Mouse (Mus musculus): ENCODE data around the gene Tent5d. TPM values are rescaled to one million over a fixed set of nuclear protein-coding genes. Genes with fewer than 3 reads are reported as not detected.

The Tent5d gene
- polyA plus RNA-seq (2014; fragmentation: Nextera tagmentation; extraction: Ambion mirVana): 0.09 and 0.20 TPM in 2 replicates

- Histone ChIP-seq H3K4me3 (ENCODE audit: low read length) (no peak within 1 kb of the TSS), H3K9ac (ENCODE audit: low read depth, low read length) (no peak within 1 kb of the TSS), H3K27me3 (ENCODE audit: control insufficient read depth, insufficient read depth, low read length) (no peaks in the 10 kb centered on the region)
Measured at GRCm38 (mm10) chrX:107792290-107792689, at the start of gene Tent5d. Gene Tent5d, plus strand, starts transcription at chrX:107792590.

GRCm38 (mm10) chrX:107767896-107768295 lies 24.5 kb upstream of the Tent5d start:
- H3K4me3 ChIP-seq (ENCODE audit: low read length): no peak overlapping the region
- WGBS: 24% methylated on average over 3 of the region's 3 CpGs
- no peak overlapping the region for H3K9ac ChIP-seq (ENCODE audit: low read depth, low read length)
- no peaks in the 10 kb centered on the region for H3K36me3 ChIP-seq (ENCODE audit: control insufficient read depth, insufficient read depth, low read length)
- H3K4me1 ChIP-seq (ENCODE audit: control insufficient read depth, insufficient read depth, low read length): no peaks in the 10 kb centered on the region
- H3K27me3 ChIP-seq (ENCODE audit: control insufficient read depth, insufficient read depth, low read length): no peaks in the 10 kb centered on the region
- H3K9me3 ChIP-seq (ENCODE audit: control insufficient read depth, low read length): no peaks in the 10 kb centered on the region
- no peak overlapping the region for H3K27ac ChIP-seq (ENCODE audit: low read depth, low read length)
- ATAC-seq (ENCODE audit: low FRiP score, low TSS enrichment): no peak
- H3K4me2 ChIP-seq (replicated peaks; ENCODE audit: low read depth, low read length): no peak overlapping the region

More at GRCm38 (mm10) chrX:107792290-107792689, at the start of gene Tent5d:
- Histone ChIP-seq H3K4me1 (ENCODE audit: control insufficient read depth, insufficient read depth, low read length) (no peaks in the 10 kb centered on the region), H3K36me3 (ENCODE audit: control insufficient read depth, insufficient read depth, low read length) (no peaks in the 10 kb centered on the region), H3K27ac (ENCODE audit: low read depth, low read length) (no peak within 1 kb of the TSS), H3K9me3 (ENCODE audit: control insufficient read depth, low read length) (no peaks in the 10 kb centered on the region), H3K4me2 (replicated peaks; ENCODE audit: low read depth, low read length) (no peak within 1 kb of the TSS)
- WGBS: 83% methylated on average over 1 of the region's 1 CpGs
- ATAC-seq (ENCODE audit: low FRiP score, low TSS enrichment): no peak

GRCm38 (mm10) chrX:107790136-107790535 lies 2.3 kb upstream of the Tent5d start:
- H3K9ac ChIP-seq (ENCODE audit: low read depth, low read length): no peak overlapping the region
- H3K4me2 ChIP-seq (replicated peaks; ENCODE audit: low read depth, low read length): no peak overlapping the region
- H3K9me3 ChIP-seq (ENCODE audit: control insufficient read depth, low read length): no peaks in the 10 kb centered on the region
- H3K27ac ChIP-seq (ENCODE audit: low read depth, low read length): no peak overlapping the region
- no peaks in the 10 kb centered on the region for H3K27me3 ChIP-seq (ENCODE audit: control insufficient read depth, insufficient read depth, low read length)
- no peaks in the 10 kb centered on the region for H3K36me3 ChIP-seq (ENCODE audit: control insufficient read depth, insufficient read depth, low read length)
- H3K4me3 ChIP-seq (ENCODE audit: low read length): no peak overlapping the region
- WGBS: 93% methylated on average over 1 of the region's 1 CpGs
- no peak for ATAC-seq (ENCODE audit: low FRiP score, low TSS enrichment)
- no peaks in the 10 kb centered on the region for H3K4me1 ChIP-seq (ENCODE audit: control insufficient read depth, insufficient read depth, low read length)

DNA sequence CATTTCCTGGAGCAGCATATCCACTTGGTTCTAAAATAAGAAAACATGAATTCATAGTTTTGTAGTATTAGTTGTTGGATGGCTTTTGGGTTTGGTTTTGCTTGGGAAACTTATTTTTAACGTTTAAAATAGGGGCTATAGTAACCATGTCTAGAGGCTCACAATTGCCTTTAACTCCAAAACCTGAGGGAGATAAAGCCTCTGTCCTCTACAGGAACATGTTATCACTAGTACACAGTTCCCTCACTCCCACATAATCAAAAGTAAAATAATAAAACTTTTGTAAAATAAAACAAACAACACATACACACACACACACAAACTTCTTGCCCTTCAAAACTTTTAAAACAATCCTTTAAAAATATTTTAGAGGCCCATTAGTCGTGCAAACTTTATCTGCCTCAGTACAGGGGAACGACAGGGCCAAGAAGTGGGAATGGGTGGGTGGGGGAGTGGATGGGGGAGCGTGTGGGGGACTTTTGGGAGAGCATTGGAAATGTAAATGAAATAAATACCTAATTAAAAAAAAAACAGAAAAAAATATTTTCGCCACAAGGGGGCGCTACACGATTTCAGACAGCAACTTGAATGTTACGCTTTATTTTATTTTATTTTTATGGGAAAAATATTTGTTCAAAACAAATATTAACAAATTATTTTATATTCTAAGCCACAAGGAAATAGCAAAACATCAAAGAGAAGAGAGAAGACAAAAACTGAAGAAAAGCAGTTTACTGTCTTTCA lies 1.5 kb upstream of the Tent5d start:
- Histone ChIP-seq H3K4me1 (ENCODE audit: control insufficient read depth, insufficient read depth, low read length) (no peaks in the 10 kb centered on the region), H3K4me3 (ENCODE audit: low read length) (no peak overlapping the region), H3K9me3 (ENCODE audit: control insufficient read depth, low read length) (no peaks in the 10 kb centered on the region), H3K36me3 (ENCODE audit: control insufficient read depth, insufficient read depth, low read length) (no peaks in the 10 kb centered on the region), H3K27me3 (ENCODE audit: control insufficient read depth, insufficient read depth, low read length) (no peaks in the 10 kb centered on the region), H3K27ac (ENCODE audit: low read depth, low read length) (no peak overlapping the region), H3K9ac (ENCODE audit: low read depth, low read length) (no peak overlapping the region), H3K4me2 (replicated peaks; ENCODE audit: low read depth, low read length) (no peak overlapping the region)
- ATAC-seq (ENCODE audit: low FRiP score, low TSS enrichment): no peak
- WGBS: 23% methylated on average over 8 of the region's 8 CpGs

- Histone ChIP-seq H3K9me3 (ENCODE audit: control insufficient read depth, low read length) (no peaks in the 10 kb centered on the region), H3K27me3 (ENCODE audit: control insufficient read depth, insufficient read depth, low read length) (no peaks in the 10 kb centered on the region), H3K27ac (ENCODE audit: low read depth, low read length) (no peak overlapping the region), H3K9ac (ENCODE audit: low read depth, low read length) (no peak overlapping the region), H3K4me1 (ENCODE audit: control insufficient read depth, insufficient read depth, low read length) (no peaks in the 10 kb centered on the region), H3K4me3 (ENCODE audit: low read length) (no peak overlapping the region), H3K4me2 (replicated peaks; ENCODE audit: low read depth, low read length) (no peak overlapping the region), H3K36me3 (ENCODE audit: control insufficient read depth, insufficient read depth, low read length) (no peaks in the 10 kb centered on the region)
- WGBS: 71% methylated on average over 1 of the region's 1 CpGs
- no peak for ATAC-seq (ENCODE audit: low FRiP score, low TSS enrichment)
Measured at GRCm38 (mm10) chrX:107795785-107796184, 3.4 kb downstream of the Tent5d start.

DNA sequence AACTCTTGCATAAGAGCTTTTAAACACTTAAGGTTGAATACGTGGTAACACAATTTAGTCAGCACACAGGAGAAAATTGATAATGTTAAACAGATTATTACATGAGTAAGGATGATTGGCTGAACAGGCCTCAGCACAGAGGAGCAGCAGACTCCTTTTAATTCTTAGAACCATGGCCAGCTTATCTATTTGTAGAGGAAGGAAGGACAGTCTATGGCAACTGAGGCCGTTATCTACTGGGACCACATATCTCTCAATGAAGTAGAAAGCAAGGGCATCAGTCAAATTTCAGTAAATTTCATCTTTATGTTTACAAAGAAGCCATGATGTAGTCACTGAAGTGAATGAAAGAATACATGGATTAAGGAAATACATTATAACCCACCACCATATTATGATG lies 4.5 kb downstream of the Tent5d start:
- no peaks in the 10 kb centered on the region for H3K27me3 ChIP-seq (ENCODE audit: control insufficient read depth, insufficient read depth, low read length)
- H3K9me3 ChIP-seq (ENCODE audit: control insufficient read depth, low read length): no peaks in the 10 kb centered on the region
- H3K36me3 ChIP-seq (ENCODE audit: control insufficient read depth, insufficient read depth, low read length): no peaks in the 10 kb centered on the region
- no peaks in the 10 kb centered on the region for H3K4me1 ChIP-seq (ENCODE audit: control insufficient read depth, insufficient read depth, low read length)
- ATAC-seq (ENCODE audit: low FRiP score, low TSS enrichment): no peak
- WGBS: 88% methylated on average over 2 of the region's 2 CpGs
- no peak overlapping the region for H3K9ac ChIP-seq (ENCODE audit: low read depth, low read length)
- H3K4me2 ChIP-seq (replicated peaks; ENCODE audit: low read depth, low read length): no peak overlapping the region
- no peak overlapping the region for H3K4me3 ChIP-seq (ENCODE audit: low read length)
- H3K27ac ChIP-seq (ENCODE audit: low read depth, low read length): no peak overlapping the region

- no peak overlapping the region for H3K4me2 ChIP-seq (replicated peaks; ENCODE audit: low read depth, low read length)
- H3K4me3 ChIP-seq (ENCODE audit: low read length): no peak overlapping the region
- no peak overlapping the region for H3K27ac ChIP-seq (ENCODE audit: low read depth, low read length)
- H3K9me3 ChIP-seq (ENCODE audit: control insufficient read depth, low read length): no peaks in the 10 kb centered on the region
- H3K9ac ChIP-seq (ENCODE audit: low read depth, low read length): no peak overlapping the region
- no peak for ATAC-seq (ENCODE audit: low FRiP score, low TSS enrichment)
- H3K4me1 ChIP-seq (ENCODE audit: control insufficient read depth, insufficient read depth, low read length): no peaks in the 10 kb centered on the region
- no peaks in the 10 kb centered on the region for H3K36me3 ChIP-seq (ENCODE audit: control insufficient read depth, insufficient read depth, low read length)
- H3K27me3 ChIP-seq (ENCODE audit: control insufficient read depth, insufficient read depth, low read length): no peaks in the 10 kb centered on the region
Measured at GRCm38 (mm10) chrX:107812120-107812519, 19.7 kb downstream of the Tent5d start.

- Histone ChIP-seq H3K4me1 (ENCODE audit: control insufficient read depth, insufficient read depth, low read length) (no peaks in the 10 kb centered on the region), H3K27ac (ENCODE audit: low read depth, low read length) (no peak overlapping the region), H3K27me3 (ENCODE audit: control insufficient read depth, insufficient read depth, low read length) (no peaks in the 10 kb centered on the region), H3K9me3 (ENCODE audit: control insufficient read depth, low read length) (no peaks in the 10 kb centered on the region), H3K4me2 (replicated peaks; ENCODE audit: low read depth, low read length) (peak overlapping the region; percentile 42), H3K4me3 (ENCODE audit: low read length) (peak overlapping the region; percentile 54), H3K36me3 (ENCODE audit: control insufficient read depth, insufficient read depth, low read length) (no peaks in the 10 kb centered on the region), H3K9ac (ENCODE audit: low read depth, low read length) (peak overlapping the region; percentile 62)
- 27% methylated on average over 31 of the region's 32 CpGs for WGBS
- peak; percentile 58 for ATAC-seq (ENCODE audit: low FRiP score, low TSS enrichment)
Measured at GRCm38 (mm10) chrX:107815502-107816217, 23.3 kb downstream of the Tent5d start.

GRCm38 (mm10) chrX:107816218-107816554 lies 23.8 kb downstream of the Tent5d start, which contains the start of gene 2610002M06Rik:
Gene 2610002M06Rik, minus strand, starts transcription at chrX:107816334.
- Histone ChIP-seq H3K4me2 (replicated peaks; ENCODE audit: low read depth, low read length) (peak within 1 kb of the TSS; percentile 42), H3K9me3 (ENCODE audit: control insufficient read depth, low read length) (no peaks in the 10 kb centered on the region), H3K4me3 (ENCODE audit: low read length) (peak within 1 kb of the TSS; percentile 54), H3K36me3 (ENCODE audit: control insufficient read depth, insufficient read depth, low read length) (no peaks in the 10 kb centered on the region), H3K27me3 (ENCODE audit: control insufficient read depth, insufficient read depth, low read length) (no peaks in the 10 kb centered on the region), H3K9ac (ENCODE audit: low read depth, low read length) (peak within 1 kb of the TSS; percentile 62), H3K4me1 (ENCODE audit: control insufficient read depth, insufficient read depth, low read length) (no peaks in the 10 kb centered on the region), H3K27ac (ENCODE audit: low read depth, low read length) (no peak within 1 kb of the TSS)
- WGBS: 25% methylated on average over 28 of the region's 28 CpGs
- ATAC-seq (ENCODE audit: low FRiP score, low TSS enrichment): peak; percentile 100
